Mouse (Mus musculus) brain, embryonic 14.5 days (tissue): ENCODE results near the gene Isoc2b.
A peak's percentile ranks its signal among the peaks of the same experiment; 100 is the strongest.

Experiments used
- CTCF ChIP-seq: fragments of 200-500 bp; IDR thresholded peaks from 2 replicates; pipeline ENCODE4 v1.5.1; 2012; ENCODE audit warnings: inconsistent platforms, mild to moderate bottlenecking, moderate library complexity, borderline replicate concordance; ENCODE audit not compliant: insufficient read depth, insufficient read length; ENCODE audit errors: extremely low read depth
- POLR2A ChIP-seq: fragments of 200-500 bp; IDR thresholded peaks from 2 replicates; pipeline ENCODE4 v1.6.1; 2012; ENCODE audit warnings: mild to moderate bottlenecking, inconsistent platforms, borderline replicate concordance; ENCODE audit not compliant: poor library complexity, insufficient read depth, insufficient read length, severe bottlenecking; ENCODE audit errors: extremely low read depth

DNA sequence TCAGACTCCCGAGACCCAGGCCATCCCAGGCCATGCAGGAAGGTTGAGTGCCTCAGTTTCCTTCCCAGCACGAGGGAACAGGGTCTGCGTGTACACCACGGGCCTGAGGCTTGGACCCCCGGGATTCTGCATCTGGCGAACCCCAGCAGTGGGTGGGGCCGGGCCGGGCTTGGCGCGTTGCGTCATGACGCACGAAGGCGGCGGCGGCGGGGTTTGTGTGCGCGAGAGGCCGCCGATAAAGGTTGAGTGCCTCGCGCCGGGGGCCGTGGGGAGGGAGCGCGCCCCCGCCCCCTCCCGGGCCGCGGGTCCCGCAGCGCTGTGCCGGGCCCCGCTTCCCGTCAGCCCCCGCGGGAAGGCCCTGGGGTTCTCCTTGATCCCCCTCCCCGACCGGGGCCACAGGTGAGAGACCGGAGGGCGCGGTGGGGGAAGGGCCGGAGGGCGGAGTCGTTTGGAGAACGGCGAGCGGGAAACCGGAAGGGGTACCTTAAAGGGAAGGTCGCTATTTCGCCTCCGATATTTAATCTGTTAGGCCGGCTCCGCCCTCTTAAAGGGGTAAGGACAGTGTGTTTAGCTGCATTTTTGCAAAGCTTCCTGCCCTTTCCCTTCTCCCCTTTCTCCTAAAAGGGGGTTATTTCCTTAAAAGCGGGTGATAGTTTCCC lies 45.1 kb upstream of the Isoc2b start, which contains the start of gene Zfp628:
- TF ChIP-seq POLR2A (peak; percentile 89), CTCF (no peak)
